Mouse (Mus musculus) E14TG2a.4 (cell line): Measurements from ENCODE around the gene Plcl2.
"Not testable (repeated sequence)": the region's sequence is repeated elsewhere in the genome, so short reads cannot be mapped to it uniquely, and the experiment has no call there.

Experiments used
- CTCF ChIP-seq: conservative IDR thresholded peaks from 2 replicates; pipeline ENCODE4 v1.5.1; 2014; ENCODE audit warnings: low read length
- NANOG ChIP-seq: IDR thresholded peaks from 2 replicates; pipeline ENCODE4 v1.6.1; 2014; ENCODE audit warnings: borderline replicate concordance, low read length, mixed read lengths
- POU5F1 ChIP-seq: IDR thresholded peaks from 2 replicates; pipeline ENCODE4 v1.6.1; 2014; ENCODE audit warnings: low read length, borderline replicate concordance

DNA sequence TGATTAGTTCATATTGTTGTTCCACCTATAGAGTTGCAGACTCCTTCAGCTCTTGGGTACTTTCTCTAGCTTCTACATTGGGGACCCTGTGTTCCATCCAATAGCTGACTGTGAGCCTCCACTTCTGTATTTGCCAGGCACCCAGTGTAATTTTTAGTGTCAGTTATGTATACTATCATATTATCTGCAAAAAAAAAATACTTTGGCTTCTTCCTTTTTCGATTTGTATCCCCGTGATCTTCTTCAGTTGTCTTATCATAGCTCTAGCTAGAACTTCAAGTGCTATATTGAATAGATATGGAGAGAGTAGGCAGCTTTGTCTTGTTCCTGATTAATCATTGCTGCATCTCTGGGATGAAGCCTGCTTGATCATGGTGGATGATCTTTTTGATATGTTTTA is 25.7 kb downstream of the Plcl2 start:
- not testable (repeated sequence) for TF ChIP-seq CTCF, POU5F1, NANOG
